Mouse (Mus musculus) ES-E14 (cell line): ENCODE data around the gene Fermt3. TPM values are rescaled to one million over a fixed set of nuclear protein-coding genes. Genes with fewer than 3 reads are reported as not detected.
A peak's percentile ranks its signal among the peaks of the same experiment; 100 is the strongest.

ENCODE experiments used
- DNase-seq: peaks from one replicate; pipeline ENCODE4 v3.0.0-alpha.2; 2013; ENCODE audit warnings: low read depth, low spot score
- H3K27ac ChIP-seq: 2 replicates; pipeline ENCODE4 v1.5.1; 2012; ENCODE audit warnings: low read depth, mild to moderate bottlenecking, low read length, moderate library complexity, mixed read lengths; ENCODE audit not compliant: poor library complexity, insufficient read depth, severe bottlenecking
- H3K36me3 ChIP-seq: 2 replicates; pipeline ENCODE4 v1.6.1; 2012; ENCODE audit warnings: mild to moderate bottlenecking, low read length, moderate library complexity, mixed read lengths; ENCODE audit not compliant: control insufficient read depth, poor library complexity, insufficient read depth, severe bottlenecking
- H3K4me1 ChIP-seq, 2 experiments: fragments of 150-350 bp in 1 of 2; sonication (generic) in 1 of 2; 2 replicates each; pipeline ENCODE4 v1.6.1; 2012; ENCODE audit warnings: low read length in 2 of 2, mild to moderate bottlenecking in 1 of 2, mixed read lengths in 1 of 2; ENCODE audit not compliant: control insufficient read depth in 2 of 2, insufficient read depth in 2 of 2, poor library complexity in 1 of 2
- H3K4me3 ChIP-seq, 2 experiments: fragments of 150-350 bp in 1 of 2; sonication (generic) in 1 of 2; 2 replicates each; pipeline ENCODE4 v1.5.1; 2012; ENCODE audit warnings: low read length in 2 of 2, low read depth in 1 of 2, mild to moderate bottlenecking in 1 of 2, mixed read lengths in 1 of 2; ENCODE audit not compliant: insufficient read depth in 1 of 2, poor library complexity in 1 of 2, severe bottlenecking in 1 of 2
- H3K9ac ChIP-seq: 2 replicates; pipeline ENCODE4 v1.6.1; 2012; ENCODE audit warnings: low read depth, mild to moderate bottlenecking, low read length, mixed read lengths; ENCODE audit not compliant: poor library complexity, insufficient read depth, severe bottlenecking
- H3K9me3 ChIP-seq: fragments of 150-350 bp; sonication (generic); 2 replicates; pipeline ENCODE4 v1.6.1; 2012; ENCODE audit warnings: low read depth, mild to moderate bottlenecking, low read length; ENCODE audit not compliant: control insufficient read depth, insufficient read depth
- CHD2 ChIP-seq: IDR thresholded peaks from 2 replicates; pipeline ENCODE4 v1.6.1; 2014; ENCODE audit warnings: mild to moderate bottlenecking, low read depth, low read length, inconsistent platforms
- HCFC1 ChIP-seq: IDR thresholded peaks from 2 replicates; pipeline ENCODE4 v1.6.1; 2012; ENCODE audit warnings: low read length, inconsistent platforms, borderline replicate concordance; ENCODE audit not compliant: insufficient read depth
- MAFK ChIP-seq: IDR thresholded peaks from 2 replicates; pipeline ENCODE4 v1.6.1; 2014; ENCODE audit warnings: mild to moderate bottlenecking, low read depth, low read length, inconsistent platforms; ENCODE audit not compliant: insufficient read depth
- ZC3H11A ChIP-seq: IDR thresholded peaks from 2 replicates; pipeline ENCODE4 v1.6.1; 2012; ENCODE audit warnings: low read depth, mild to moderate bottlenecking, inconsistent platforms, low read length, borderline replicate concordance
- ZNF384 ChIP-seq: IDR thresholded peaks from 2 replicates; pipeline ENCODE4 v1.6.1; 2012; ENCODE audit warnings: low read depth, low read length, inconsistent platforms
- in situ Hi-C, 2 experiments: fragments of 600-800 bp; cut with MboI; formaldehyde crosslinking; loops; one replicate each; pipeline ENCODE4 v1.15.1; 2025; ENCODE audit warnings: low sequenced_read_pairs in 2 of 2, inconsistent platforms in 1 of 2; ENCODE audit not compliant: unreplicated experiment in 2 of 2
- total RNA-seq: library from RNA; depleted of rRNA; stranded (reverse); fragments of 300-350 nt; gene quantifications from 2 replicates; pipeline ENCODE4 v1.2.3, GENCODE M21; 2012; rRNA removed

The Fermt3 gene
- total RNA-seq, 1 experiment: 2.6 TPM

DNA sequence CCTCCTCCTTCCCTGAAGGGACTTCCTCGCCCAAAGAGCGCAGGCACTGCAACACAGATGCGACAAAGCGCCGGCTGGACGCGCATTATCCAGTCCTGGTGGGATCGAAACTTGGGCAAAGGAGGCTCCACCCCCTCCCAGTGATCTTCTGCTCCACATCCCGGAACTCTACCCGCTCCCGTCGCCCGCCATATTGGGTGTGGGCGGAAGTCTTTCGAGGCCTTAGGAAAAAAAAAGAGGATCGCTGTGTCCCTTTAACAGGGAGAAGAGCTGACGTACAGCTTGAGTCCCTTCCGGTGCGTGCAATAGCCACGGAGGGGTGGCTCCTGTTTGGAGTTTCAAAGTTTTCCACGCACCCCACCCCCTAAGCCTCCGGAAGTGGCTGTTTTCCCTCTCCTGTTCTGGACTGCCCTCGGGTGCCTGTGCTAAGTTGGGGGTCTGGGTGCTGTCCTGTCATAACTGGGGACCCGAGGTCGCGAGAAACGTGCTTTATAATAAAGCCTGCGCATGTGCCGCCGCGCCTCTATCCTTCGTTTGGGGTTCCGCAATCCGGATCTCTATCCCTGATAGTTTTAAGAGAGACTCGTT, 67.8 kb downstream of the Fermt3 start:
- Histone ChIP-seq H3K4me1 (peaks cover 0 to 25% of the 10 kb centered on the region in 2 experiments; a peak in 3 of 4 replicates), H3K9me3 (no peaks in the 10 kb centered on the region), H3K36me3 (peaks cover 22% of the 10 kb centered on the region), H3K27ac (peak overlapping the region; percentile 91), H3K9ac (peak overlapping the region; percentile 82), H3K4me3 (peak overlapping the region; percentile 80)
- peak; percentile 80 for DNase-seq
- TF ChIP-seq ZC3H11A: no peak
- no peak for TF ChIP-seq CHD2
- no peak for TF ChIP-seq MAFK
- TF ChIP-seq HCFC1: peak; percentile 87
- TF ChIP-seq ZNF384: peak; percentile 96
- in situ Hi-C loops: no loop called here

DNA sequence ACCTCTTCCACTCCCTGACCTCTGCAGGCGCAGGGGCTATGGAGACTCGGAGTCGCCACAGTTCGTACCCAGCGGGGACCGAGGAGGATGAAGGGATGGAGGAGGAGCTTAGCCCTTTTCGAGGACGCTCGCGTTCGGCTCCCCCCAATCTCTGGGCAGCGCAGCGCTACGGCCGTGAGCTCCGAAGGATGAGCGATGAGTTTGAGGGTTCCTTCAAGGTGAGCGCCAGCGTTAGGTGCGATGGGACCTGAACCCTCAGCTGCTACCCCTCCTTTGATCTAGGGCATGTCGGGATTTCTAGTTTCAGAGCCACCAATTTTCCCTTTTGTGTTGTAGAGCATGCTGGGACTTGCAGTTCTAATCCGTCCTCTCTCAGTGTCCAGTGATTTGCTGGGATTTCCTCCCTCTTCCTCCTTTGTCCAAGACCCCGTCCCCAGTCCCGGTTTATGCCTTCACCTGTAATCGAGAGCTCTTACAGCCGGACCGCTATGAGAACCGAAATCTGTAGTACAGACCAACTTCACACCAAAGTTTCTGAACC, 68.6 kb downstream of the Fermt3 start:
- Histone ChIP-seq H3K4me3 (peak overlapping the region; percentile 80), H3K4me1 (peaks cover 0 to 22% of the 10 kb centered on the region in 2 experiments; a peak in 3 of 4 replicates), H3K36me3 (peaks cover 18% of the 10 kb centered on the region), H3K9ac (peak overlapping the region; percentile 81), H3K27ac (peak overlapping the region; percentile 79; the same call in 1 of the 2 replicates), H3K9me3 (no peaks in the 10 kb centered on the region)
- no peak for TF ChIP-seq ZC3H11A
- no peak for TF ChIP-seq MAFK
- peak; percentile 85 for TF ChIP-seq HCFC1
- no peak for TF ChIP-seq CHD2
- no peak for DNase-seq
- in situ Hi-C loops: no loop called here

DNA sequence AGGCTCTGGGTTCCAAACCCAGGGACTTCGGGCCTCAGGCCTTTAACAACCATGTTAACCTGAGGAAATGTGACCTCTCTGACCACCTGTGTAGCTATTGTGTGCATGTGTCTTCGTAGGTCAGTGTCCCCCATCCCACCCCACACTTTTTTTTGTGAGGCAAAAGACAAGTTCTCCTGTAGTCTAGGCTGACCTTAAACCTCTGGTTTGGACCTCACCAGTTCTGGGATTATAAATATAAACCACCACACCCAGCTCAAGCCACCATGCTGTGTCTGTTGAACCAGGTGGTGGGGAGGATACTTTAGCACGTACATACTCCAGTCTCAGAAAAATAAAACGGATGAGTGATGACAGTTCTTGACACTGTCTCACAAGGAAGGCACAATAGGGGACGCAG, 69.3 kb downstream of the Fermt3 start:
- peak overlapping the region; percentile 80 for H3K4me3 ChIP-seq
- in situ Hi-C loops: no loop called here
- no peak for TF ChIP-seq CHD2
- TF ChIP-seq HCFC1: no peak
- no peaks in the 10 kb centered on the region for H3K9me3 ChIP-seq
- peaks cover 0 to 21% of the 10 kb centered on the region in 2 experiments; a peak in 3 of 4 replicates for H3K4me1 ChIP-seq
- H3K9ac ChIP-seq: peak overlapping the region; percentile 81; the same call in 1 of the 2 replicates
- no peak overlapping the region for H3K27ac ChIP-seq
- H3K36me3 ChIP-seq: peaks cover 10% of the 10 kb centered on the region
- DNase-seq: no peak

DNA sequence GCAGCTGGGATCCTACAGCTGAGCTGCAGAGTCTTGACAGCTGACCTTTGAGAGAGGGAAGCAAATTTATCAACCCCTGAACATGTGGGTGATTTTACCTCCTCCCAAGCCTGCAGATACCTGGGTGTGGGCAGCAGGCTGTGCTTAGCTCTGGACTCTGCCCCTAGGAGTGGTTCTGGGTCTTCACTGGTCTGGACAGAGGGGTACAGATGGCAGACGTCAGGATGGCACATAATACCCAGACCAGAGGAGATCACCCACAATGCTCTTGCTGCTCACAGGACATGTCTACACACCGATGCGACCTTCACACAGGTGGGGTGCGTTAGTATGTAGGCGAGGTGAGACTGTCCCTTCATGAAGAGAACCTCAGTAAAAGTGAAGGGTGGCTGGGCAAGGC, 69.7 kb downstream of the Fermt3 start:
- Histone ChIP-seq H3K27ac (no peak overlapping the region), H3K36me3 (peaks cover 6% of the 10 kb centered on the region), H3K4me1 (peaks cover 0 to 20% of the 10 kb centered on the region in 2 experiments; a peak in 3 of 4 replicates), H3K4me3 (no peak overlapping the region), H3K9me3 (no peaks in the 10 kb centered on the region), H3K9ac (0 out of 2 replicates have a peak overlapping the region, but pooled peaks have one; percentile 0)
- in situ Hi-C loops: no loop called here
- no peak for DNase-seq
- TF ChIP-seq ZNF384 (no peak), MAFK (no peak), ZC3H11A (no peak), CHD2 (no peak), HCFC1 (no peak)

Other genes starting within 250 kb of the Fermt3 start
- gene Rps6ka4, start 178.8 kb downstream of the Fermt3 start, total RNA-seq: 11.5 and 14.4 TPM in 2 replicates
- gene Ccdc88b, start 161.3 kb downstream of the Fermt3 start, total RNA-seq: 2.7 and 3.5 TPM in 2 replicates
- 90.7 and 105 TPM in 2 replicates for gene Trmt112, start 109.8 kb downstream of the Fermt3 start, total RNA-seq
- gene Prdx5, start 109.4 kb downstream of the Fermt3 start, total RNA-seq: 51.6 and 59.0 TPM in 2 replicates
- 23.1 and 30.1 TPM in 2 replicates for gene Esrra, start 97.7 kb downstream of the Fermt3 start, total RNA-seq
- gene Catsperz, start 94.1 kb downstream of the Fermt3 start, total RNA-seq: 9.4 and 14.9 TPM in 2 replicates
- 2.3 and 4.4 TPM in 2 replicates for gene Kcnk4, start 85.0 kb downstream of the Fermt3 start, total RNA-seq
- 16.3 and 22.9 TPM in 2 replicates for gene Bad, start 77.6 kb downstream of the Fermt3 start, total RNA-seq
- 23.2 and 23.7 TPM in 2 replicates for gene Gpr137, start 77.0 kb downstream of the Fermt3 start, total RNA-seq
- 365 and 385 TPM in 2 replicates for gene Ppp1r14b, start 44.5 kb downstream of the Fermt3 start, total RNA-seq
- 42.3 and 55.1 TPM in 2 replicates for gene Plcb3, start 43.0 kb downstream of the Fermt3 start, total RNA-seq
- gene Fkbp2, start 39.0 kb downstream of the Fermt3 start, total RNA-seq: 51.0 and 64.0 TPM in 2 replicates
- 10.0 and 14.3 TPM in 2 replicates for gene Vegfb, start 31.8 kb downstream of the Fermt3 start, total RNA-seq
- 14.0 and 22.0 TPM in 2 replicates for gene Dnajc4, start 26.9 kb downstream of the Fermt3 start, total RNA-seq
- 12.7 and 13.2 TPM in 2 replicates for gene Nudt22, start 23.4 kb downstream of the Fermt3 start, total RNA-seq
- 5.0 and 6.9 TPM in 2 replicates for gene Trpt1, start 23.3 kb downstream of the Fermt3 start, total RNA-seq
- gene Stip1, start 20.5 kb upstream of the Fermt3 start, total RNA-seq: 217 and 280 TPM in 2 replicates
- gene Macrod1, start 37.3 kb upstream of the Fermt3 start, total RNA-seq: 1.4 and 3.5 TPM in 2 replicates
- gene Flrt1, start 86.3 kb upstream of the Fermt3 start, total RNA-seq: 0.36 and 0.48 TPM in 2 replicates
- 117 and 123 TPM in 2 replicates for gene Otub1, start 186.8 kb upstream of the Fermt3 start, total RNA-seq
- 882 and 1,211 TPM in 2 replicates for gene Cox8a, start 198.1 kb upstream of the Fermt3 start, total RNA-seq
- 50.9 and 56.1 TPM in 2 replicates for gene Naa40, start 221.7 kb upstream of the Fermt3 start, total RNA-seq
- 161 and 192 TPM in 2 replicates for gene Rcor2, start 247.9 kb upstream of the Fermt3 start, total RNA-seq